Mouse (Mus musculus) liver (tissue): Measurements from ENCODE around the gene Stat6.

ENCODE experiments used
- DNase-seq: peaks from one replicate; pipeline ENCODE4 v3.0.0-alpha.2; 2020; ENCODE audit warnings: mixed read lengths

Stat6 gene

DNA sequence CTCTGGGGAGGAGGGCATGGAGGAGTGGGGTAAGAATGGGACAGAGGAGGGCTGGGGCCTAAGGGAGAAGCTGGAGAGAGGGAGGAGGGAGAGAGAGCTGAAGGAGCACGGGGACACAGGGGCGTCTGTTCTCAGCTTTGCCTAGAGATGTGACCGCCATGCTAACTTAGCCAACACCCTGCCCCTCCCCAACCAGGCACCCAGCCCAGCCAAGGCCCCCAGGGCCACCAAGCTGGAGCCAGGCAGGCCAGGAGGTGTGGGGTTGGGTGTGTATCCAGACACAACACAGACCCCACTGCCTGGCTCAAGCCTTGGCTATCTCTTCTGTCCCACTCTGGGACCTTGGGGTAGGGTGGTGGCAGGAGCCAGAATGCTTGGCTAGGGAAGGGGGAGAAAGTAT, 27.2 kb upstream of the Stat6 start:
- no peak for DNase-seq

DNA sequence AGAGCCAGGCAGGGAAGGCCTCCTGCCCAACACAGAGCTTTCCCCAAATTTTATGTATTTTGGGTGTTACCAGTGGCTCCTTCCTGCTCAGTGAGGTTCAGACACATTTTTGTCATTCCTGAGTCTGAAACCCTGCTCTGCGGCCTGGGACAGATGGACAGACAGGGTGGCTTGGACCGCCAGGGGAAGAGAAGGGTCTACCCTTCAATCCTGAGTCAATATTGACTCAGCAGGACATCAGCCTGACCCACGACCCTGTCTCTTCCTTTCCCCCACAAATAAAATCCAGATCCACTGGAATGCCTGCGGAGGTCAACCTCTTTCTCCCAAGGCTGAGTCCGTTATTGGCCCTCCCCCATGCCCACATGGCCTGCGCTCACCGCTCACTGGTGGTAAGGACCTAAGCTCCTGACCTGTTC, 26.5 kb upstream of the Stat6 start:
- no peak for DNase-seq

DNA sequence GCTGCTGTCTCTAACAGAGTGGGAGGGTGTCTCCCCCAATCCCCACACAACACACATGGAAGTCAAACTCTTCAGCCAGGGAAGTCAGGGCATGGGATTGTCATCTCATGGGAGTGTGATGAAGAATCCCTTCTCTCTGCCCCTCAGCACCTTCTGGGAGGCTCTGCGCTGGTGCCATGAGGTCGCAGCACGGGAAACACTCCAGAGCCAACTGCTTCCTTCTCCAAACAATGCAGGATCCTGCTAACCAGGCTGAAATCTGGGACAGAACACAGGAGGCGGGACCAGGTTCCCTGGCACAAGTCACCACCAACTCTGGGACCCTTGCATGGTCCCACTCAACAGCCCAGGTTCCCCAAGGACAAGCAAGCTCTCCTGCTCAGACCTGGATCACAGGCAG, 25.5 kb upstream of the Stat6 start:
- no peak for DNase-seq

DNA sequence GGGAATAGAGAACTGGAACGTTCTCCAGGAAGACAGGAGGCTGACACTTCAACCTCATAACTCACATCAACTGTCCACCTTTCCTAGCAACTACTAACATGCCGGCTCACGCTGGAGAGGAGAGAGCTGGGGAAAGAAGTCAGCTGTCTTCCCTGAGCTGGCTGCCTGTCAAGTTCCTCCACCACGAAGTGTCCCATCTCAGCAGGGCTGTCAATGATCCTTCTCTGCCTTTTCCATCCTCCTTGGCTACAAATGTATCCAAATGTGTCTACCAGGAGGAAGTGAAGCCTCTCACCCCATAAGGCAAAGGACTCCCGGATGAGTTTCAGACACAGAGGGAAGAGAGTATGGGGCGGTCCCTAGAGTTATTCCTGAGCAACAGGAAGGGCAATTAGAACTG, 24.6 kb upstream of the Stat6 start:
- DNase-seq = no peak

DNA sequence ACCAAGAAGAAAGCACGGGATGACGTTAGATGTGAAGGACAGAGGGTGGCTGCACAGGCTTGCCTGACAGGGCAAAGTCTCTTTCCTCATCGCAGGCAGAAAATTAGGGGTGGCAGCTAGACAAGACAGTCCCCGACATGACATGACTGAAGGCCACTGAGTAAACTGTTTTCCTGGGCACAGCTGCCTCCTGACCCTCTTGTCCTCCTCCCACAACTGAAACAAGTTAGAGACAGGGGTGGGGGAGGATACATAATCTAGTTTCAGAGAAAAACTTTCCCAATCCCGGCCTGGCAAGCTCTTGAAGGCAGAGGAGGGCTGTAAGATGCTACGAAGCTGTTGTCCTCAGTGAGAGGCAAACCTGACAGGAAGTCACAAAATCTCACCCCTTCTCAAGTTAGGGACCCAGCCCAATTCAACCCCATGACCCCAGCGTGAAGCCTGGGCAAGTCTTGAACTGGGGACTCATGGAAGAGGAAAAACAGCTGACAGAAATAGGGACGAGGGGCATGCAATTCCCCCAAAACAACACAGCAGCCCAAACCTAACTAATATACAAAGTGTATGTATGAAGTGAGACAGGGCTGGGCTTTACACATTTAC, 23.6 kb upstream of the Stat6 start:
- no peak for DNase-seq

DNA sequence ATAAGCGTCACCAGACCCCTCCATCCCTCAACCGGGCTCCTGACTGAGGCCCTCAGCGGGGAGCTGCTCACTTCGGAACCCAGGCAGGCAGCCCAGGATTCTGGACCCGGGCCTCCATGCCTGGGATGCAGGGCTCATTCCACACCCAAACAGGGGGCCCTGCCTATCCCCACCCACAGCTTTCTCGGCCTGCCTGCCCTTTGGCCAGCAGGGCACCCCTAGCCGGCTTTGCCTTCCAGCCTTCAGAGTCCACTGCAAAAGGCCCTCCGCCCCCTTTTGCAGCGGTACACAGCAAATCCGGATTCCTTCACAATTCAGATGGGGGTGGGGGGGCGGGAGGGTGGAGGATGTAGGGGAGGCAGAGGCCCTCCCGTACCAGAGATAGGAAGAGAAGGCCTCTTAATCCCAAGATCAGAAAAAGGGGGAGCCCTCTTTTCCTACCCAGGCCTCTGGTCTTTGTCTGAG, 22.8 kb upstream of the Stat6 start:
- DNase-seq = peak; percentile 36

DNA sequence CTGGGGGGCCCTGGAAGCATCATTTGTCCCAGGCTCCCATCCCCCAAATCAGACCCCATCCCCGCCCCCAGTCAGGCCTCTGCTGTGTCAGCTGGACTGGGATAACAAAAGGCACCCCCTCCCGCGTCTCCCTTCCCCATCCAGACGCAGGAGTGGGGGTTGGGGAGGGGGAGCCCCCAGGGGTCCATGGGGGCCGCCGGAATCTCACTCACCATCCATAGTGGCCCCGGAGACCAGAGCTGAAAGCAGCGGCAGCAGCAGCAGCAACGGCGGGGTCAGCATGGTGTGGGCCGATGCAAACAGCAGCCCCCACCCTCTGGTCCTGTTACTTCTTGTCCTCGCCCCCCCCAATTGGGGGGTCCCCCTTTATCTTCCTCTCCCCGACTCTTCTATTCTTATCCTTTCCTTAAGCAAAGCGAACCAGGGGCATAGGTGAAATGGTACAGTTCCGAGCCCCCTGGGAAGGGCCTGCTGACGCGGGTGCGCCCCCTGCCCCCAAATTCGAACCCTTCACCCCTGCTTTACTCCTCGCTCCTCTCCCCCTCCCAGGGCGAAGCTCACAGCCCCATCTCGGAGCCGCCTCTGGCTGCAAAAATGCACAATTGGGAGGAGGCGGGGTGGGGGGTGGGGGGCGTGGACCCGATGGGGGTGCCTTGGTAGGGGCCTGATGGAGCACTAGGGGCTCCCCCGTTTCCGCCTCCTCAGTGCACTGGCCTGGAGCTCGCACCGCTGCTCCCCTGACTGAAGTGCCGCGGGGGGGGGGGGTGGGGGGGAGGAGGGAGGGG, 22.2 kb upstream of the Stat6 start, which contains the start of gene Lrp1:
Gene Lrp1 (minus strand): TSS at position 743 of the 785 bp plus-strand sequence.
- peak; percentile 66 for DNase-seq

DNA sequence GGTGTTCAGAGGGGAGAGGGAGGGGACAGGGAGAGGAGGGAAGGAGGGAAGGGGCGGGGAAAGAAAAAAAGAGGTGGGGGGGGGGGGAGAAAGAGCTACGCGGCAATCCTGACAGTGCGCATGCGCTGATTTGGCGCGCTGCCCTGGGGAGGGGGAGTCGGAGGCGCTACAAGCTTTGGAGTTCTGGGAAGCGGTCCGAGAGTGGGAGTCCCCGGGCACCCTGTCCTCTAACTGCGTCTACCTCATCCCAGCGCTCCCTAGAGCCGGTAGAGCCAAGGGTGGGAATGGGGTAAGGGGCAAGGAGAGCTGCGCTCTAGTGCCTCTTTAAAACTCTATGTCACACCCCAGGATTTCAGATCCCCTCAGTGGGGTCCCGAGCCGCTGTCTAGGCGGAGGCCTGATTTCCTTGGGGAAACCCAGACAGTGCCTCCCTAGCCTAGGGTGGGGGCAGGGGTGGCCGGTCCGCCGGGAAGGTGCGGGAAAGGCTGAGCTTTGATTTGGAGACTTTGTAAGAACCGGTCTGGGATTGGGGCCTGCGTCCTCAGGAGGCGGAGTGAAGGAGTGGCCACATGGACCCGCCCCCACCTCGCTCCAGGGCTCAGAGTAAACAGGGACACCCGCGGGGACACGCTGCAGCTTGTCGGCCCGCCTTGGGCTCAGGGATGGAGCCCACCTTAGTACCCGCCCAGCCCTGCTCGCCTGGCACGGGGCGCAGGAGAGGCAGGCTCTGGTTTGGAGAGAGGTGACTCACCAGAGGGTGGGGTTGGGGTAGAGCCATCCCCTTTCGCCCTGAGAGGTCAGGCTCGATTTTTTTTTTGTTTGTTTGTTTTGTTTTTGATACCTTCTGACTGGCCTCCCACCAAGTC, 21.4 kb upstream of the Stat6 start:
- DNase-seq = peak; percentile 79

DNA sequence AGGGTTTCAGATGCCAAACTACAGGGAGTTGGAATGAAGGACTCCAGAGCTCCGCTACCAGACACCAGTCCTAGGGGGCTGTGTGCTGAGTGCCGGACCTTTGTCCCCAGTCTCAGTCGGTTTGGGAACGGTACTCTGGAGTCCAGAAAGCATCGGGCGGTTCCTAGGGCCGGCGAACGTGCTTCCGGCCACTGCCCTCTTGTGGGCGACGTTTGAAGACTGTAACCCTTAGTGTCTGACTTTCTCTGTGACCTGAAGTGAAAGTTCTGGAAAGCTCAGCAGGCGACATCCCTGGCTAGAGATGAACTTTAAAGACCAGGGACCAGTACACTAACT, 20.8 kb upstream of the Stat6 start:
- peak; percentile 51 for DNase-seq

DNA sequence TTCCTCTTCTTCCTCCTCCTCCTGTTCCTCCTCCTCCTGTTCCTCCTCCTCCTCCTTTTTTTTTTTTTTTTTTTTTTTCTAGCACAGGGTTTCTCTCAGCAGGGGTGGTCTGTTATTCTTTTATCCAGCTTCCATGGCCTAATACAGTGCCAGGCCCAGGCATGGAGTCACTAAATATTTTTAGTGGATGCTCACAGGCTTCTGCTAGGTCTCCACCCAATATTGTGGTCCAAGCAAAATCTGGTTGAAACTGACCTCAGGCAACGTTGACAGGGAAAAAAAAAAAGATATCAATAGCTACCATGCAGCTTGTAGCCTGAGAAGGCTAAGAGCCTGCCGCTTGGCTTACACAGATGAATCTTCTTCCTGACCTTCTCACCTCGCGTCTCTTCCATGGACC, 20.1 kb upstream of the Stat6 start:
- DNase-seq = no peak

DNA sequence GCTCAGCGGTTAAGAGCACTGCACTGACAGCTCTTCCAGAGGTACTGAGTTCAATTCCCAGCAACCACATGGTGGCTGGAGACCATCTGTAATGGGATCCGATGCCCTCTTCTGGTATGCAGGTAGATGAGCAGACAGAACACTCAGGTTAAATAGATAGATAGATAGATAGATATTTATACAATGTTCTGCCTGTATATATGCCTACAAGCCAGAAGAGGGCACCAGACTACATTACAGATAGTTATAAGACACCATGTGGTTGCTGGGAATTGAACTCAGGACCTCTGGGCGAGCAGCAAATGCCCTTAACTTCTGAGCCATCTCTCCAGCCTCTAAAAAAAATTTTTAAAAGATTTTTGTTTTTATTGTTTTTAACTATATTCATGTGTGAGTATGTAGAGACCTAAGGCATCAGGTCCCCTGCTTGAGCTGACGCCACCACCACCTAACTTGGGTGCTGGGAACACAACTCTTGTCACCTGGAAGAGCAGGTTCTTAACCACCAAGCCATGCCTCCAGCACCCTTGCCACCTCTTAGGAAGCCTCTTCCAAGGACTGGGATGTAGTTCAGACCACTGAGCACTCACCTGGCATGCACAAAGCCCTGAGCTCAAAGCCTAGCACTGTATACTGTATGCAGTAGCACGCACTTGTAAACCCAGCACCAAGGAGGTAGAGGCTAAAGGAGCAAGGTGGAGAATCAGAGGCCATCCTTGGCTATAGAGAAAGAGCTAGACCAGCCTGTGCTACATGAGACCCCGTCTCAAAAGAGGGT, 19.2 kb upstream of the Stat6 start:
- no peak for DNase-seq

DNA sequence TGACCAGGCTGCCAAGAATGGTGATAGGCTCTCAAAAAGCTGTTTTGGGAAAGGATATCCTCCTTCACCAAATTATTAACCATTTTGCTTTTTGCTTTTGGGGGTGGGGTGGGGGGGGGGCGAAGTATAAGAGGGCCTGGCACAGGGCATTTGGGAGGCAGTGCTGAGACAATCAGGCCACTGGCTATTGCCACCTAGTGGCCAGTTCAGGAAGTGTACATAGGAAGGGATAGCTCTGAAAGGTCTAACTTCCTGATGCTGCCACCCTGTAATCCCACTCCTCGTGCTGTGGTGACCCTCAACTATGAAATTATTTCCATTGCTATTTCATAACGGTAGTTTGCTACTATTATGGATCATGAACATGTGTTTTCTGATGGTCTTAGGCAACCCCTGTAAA, 16.4 kb upstream of the Stat6 start:
- no peak for DNase-seq

DNA sequence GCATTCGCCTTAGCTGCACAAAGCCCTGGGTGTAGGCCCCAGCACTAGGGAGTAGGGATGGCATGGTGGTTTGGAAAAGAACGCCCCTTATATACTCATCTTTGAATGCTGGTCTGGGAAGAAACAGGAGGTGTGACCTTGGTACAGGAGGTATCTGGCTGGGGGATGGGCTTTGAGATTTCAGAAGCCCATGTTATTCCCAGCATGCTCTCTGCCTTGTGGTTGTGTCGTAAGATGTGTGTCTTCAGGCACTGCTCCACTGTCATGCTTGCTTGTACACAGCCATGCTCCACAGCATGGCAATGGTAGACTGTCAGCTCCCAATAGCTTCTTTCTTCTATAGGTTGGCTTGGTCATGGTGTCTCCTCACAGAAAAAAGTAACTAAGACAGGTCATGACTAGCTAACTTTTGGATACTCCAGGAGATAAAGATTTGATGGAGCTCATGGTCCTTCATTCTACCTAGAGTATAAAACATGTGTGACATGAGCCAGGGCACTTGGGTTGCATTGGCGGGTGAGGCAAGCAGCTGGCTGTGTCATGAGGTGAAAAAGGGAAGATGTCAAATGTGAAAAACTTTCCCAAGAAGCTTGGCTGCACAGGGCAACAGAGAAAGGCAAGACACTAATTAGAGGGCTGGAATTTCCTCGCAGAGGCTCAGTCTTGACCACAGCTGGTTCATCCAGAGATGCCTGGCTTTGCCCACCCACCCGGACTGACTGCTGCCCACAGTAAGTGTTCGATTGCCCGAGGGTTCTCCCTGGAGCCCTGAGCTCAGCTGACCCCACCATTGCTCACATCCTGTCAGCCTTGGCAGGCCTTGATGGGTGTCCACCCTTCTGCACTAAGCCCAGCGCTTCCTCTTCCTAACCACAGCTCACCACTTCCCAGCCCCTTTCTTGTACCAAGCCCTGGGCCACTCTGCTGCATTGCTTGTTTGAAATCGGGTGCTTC, 11.2 kb upstream of the Stat6 start:
- DNase-seq = no peak

DNA sequence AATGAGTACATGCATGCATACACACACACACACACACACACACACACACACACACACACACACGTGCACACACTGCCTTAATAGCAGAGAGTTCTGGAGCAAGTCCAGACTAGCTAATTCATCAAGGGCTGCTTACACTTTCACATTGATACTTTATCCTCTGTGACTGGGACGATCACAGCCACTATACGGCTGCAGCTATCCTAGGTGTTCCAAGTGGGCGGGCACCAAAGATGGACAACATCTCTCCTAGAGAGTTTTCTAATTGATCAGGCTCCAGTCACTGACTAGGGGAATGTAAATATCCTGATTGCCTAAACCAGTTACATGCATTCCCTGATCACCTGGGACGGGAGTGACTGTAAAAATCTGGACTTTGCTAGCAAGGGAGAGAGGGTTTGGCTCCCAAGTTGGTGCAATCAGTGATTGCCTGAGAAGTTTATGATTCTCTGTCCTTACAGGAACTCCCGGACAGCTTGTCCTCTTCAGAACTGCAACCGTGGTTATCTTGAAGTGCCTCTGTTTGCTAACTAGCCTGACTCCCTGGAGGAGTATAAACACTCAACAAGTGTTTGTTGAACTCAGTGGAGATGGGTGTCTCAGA, 10.0 kb upstream of the Stat6 start:
- DNase-seq = no peak

DNA sequence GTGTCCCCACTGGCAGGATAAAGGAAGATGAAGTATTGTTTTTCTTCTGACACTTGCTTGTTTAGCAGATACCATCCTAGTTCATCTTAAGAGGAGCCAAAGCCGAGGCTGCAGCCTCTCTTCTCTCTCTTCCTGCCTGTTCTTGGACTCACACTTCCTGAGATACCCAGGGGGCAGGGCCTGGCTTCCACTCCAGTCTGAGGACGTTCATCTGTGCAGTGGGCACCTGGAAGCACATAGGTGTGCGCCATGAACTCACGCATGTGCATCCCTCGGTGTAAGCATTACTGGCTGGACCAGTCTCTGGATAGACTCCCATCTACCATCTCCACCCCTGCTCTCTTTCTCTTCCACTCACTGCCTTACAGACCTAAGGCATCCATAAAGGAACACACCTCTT, 2.4 kb upstream of the Stat6 start:
- DNase-seq = no peak

DNA sequence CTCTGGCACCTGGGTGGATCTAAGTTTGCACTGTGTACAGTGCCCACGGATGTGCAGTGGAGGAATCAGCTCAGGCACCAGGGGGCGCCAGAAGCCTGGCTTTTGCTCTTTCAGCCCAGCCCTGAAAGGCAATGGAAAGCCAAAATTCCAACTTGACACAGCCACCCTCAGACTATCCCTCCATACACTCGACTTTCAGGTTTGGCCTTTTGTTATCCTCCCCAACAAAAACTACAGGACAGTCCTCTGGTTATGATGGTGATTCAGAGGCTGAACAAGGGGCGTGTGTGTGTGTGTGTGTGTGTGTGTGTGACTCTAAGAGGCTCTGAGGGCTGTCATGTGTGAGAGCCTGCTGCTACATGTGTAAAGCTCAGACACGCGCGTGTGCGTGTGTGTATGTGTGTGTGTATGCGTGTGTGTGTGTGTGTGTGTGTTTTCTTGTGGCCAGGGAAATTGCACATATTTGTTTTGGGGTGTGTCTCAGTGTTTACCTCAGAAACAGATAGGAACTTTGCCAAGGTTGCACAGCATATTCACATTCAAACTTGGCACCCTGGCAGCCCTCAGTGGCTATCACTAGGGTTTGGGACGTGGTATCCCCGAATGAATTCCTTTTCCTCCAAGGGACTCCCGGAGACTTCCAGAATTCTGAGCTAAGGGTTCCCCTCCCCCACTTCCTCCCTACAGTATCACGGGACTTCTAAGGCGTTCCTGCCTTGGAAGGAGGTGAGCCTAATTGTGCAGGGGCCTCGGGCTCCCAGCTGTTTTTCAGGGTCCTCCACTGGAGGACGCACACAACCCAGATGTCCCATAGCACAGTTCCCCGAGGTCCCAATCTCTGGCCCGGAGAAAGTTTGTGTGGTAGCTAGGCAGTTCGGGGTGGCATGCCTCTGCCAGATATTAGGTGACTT, 670 bp upstream of the Stat6 start:
- peak; percentile 89 for DNase-seq

DNA sequence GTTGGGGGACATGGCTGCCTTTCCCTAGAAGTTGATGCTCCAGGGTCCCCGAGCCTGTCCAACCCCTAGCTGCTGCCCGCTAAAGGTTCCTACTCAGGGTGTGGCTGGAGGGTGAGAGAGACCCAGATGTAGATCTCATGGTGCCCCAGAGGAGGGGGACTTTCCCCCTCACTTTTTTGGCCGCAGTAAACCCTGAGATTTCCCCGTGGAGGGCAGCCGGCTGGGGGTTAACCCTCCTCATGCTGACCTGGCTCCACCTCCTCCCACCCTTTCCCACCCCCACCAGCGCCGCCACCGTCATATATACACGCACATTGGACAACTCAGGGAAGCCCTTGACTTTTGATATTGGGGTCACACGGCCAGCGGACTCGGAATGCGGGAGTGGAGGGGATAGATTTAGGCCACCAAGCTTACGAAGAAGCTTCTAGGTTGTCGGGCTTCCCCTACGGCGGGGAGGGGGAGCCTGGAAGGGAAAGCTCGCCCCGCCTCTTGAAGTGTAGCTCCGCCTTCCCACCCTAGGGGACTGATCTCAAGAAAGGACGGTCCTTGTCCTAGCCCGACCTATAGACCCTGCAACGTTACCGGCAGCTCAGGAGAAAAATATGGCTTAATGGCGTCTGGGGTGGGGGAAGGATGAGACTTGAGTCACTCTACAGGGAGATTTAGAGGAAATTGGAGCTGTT, 910 bp downstream of the Stat6 start:
- DNase-seq = peak; percentile 84

DNA sequence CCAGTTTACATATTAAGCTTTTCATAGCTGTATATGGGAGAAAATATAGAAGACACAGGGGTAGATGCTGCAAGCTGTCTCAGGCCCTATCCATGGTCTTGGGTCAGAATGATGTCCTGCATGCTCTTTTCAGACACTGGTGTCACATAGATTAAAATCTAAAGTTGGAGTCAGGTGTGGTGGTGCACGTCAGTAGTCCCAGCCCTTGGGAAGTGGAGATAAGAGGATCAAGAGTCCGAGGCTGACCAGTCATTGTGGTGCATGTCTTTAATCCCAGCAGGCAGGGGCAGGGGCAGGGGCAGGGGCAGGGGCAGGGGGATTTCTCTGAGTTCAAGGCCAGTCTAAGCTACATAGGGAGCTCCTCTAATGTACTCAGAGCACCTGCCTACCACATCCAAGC, 3.0 kb downstream of the Stat6 start:
- no peak for DNase-seq

DNA sequence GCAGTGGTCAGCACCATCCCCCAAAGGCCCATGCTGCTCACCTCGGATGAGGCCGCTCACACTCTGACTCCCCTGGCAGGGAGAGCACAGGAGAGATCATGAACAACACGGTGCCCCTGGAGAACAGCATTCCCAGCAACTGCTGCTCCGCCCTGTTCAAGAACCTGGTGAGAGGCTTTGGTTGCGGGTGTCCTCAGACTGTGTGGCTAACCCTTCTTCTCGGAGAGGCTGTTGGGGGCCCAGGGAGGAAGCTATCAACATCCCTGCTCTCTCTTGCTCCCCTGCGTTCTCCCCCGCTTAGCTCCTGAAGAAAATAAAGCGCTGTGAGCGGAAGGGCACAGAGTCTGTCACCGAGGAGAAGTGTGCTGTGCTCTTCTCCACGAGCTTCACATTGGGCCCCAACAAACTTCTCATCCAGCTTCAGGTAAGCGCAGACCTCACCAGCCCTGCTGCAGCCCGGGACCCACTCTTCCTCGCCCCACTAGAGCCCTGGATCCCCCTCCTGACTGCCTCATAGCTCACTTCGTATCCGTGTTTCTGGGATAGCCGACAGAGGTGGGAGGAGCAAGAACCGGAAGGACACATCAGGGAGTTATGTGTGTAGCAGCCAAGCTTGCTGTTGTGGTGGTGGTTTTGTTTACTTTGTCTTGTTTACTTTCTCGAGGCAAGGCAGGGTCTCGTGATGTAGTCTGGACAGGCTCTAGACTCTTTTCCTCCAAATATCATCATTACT, 10.3 kb downstream of the Stat6 start:
- no peak for DNase-seq
